Mouse (Mus musculus) ovary, adult 10 weeks (tissue): ENCODE results near the gene Sema7a. TPM values are rescaled to one million over a fixed set of nuclear protein-coding genes. Genes with fewer than 3 reads are reported as not detected.

Source experiments
- polyA plus RNA-seq: library from polyadenylated mRNA; stranded (reverse); fragments of 350-450 nt; fragmentation: Illumina TruSeq; extraction: RNeasy Lipid Tissue Mini Kit (QIAGEN cat#74804); gene quantifications from one replicate; pipeline ENCODE4 v1.2.3, GENCODE M21; 2014

The Sema7a gene
- polyA plus RNA-seq: 10.1 TPM

DNA sequence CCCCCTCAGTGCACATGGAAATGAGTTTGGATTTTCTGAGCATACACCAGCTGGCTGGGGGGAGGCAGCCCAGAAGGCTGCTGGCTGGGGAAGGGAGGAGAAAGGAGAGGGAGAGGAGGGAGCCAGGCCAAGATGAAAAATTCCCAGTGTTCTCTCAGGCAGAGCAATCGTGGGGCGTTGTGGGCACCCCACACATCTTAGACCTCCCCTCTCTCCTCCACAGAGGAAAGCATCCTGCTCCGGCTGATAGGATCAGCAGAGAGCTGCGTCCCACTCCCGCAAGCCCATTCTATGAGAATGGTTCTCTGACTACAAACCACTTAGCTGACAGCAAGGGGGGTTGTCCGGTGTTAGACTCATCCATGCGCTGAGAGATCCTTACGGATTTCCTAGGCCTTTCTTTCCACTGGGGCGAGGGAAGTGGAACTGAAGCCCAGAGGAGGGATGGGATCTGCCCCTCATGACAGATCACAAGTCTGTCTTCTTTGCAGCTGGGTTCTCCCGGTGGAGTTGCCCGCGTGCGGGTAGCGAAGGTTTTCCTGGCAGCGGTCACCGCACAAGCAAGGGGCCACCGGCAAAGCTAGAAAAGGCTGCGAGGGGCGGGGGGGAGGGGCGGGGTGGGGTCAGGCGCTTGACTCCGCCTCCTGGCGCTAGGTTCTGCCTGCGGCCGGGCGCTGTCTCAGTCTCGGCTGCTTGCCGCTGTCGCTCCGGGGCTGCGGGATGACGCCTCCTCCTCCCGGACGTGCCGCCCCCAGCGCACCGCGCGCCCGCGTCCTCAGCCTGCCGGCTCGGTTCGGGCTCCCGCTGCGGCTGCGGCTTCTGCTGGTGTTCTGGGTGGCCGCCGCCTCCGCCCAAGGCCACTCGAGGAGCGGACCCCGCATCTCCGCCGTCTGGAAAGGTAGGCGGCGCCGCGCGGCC lies at the start of gene Sema7a:
Gene Sema7a (plus strand): TSS at position 682 of the 918 bp plus-strand sequence.

GRCm38 (mm10) chr9:57910254-57911160 lies 29.4 kb upstream of the Sema7a start, which contains the start of gene Ubl7:
Ubl7 (plus strand) TSS chr9:57910979.

DNA sequence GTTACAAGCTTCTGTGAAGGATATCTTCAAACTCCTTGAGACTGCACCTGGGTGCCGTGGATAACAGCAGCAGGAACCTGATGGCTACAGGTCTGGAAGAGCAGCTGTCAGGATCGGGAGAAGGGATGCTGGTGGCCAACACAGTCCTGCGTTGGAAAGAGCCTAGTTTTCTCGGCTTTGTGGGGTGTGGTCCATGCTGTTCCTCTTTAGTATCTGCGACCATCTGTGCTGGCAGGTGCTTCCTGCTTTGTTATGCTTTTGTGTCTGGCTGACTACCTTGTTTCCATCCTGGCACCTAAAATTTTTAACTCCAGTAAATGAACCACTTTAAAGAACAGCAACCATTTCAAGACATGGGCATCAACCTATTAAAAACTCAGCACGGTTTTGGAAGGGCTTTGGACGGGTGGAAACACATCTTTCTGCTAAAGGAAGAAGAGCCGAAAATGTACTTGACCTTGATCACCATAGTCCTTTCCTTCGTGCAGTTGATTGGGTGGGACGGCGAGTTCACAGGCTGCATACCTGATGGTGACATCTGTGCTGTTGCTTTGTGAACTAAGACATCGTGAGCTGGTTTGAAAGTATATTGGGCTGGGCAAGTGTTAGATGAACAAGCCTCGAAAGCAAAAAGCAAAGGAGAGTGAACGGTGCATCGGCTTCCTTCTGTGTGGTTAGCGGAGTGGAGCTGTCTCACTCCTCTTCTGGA lies 66.0 kb downstream of the Sema7a start, which contains the start of gene Cyp11a1:
Gene Cyp11a1 (plus strand): TSS at position 659 of the 709 bp plus-strand sequence.

Other genes starting within 250 kb of the Sema7a start
- gene Edc3, start 231.6 kb upstream of the Sema7a start, polyA plus RNA-seq: 5.1 TPM
- 46.3 TPM for gene Clk3, start 174.3 kb upstream of the Sema7a start, polyA plus RNA-seq
- gene Arid3b, start 103.3 kb upstream of the Sema7a start, polyA plus RNA-seq: 0.86 TPM
- gene Ubl7, start 29.1 kb upstream of the Sema7a start, polyA plus RNA-seq: 50.8 TPM
- 367 TPM for gene Cyp11a1, start 66.3 kb downstream of the Sema7a start, polyA plus RNA-seq
- 3.3 TPM for gene Stra6, start 123.7 kb downstream of the Sema7a start, polyA plus RNA-seq
- 0.68 TPM for gene Ccdc33, start 178.7 kb downstream of the Sema7a start, polyA plus RNA-seq